Mouse (Mus musculus): ENCODE measurements around the gene Efnb2. TPM values are rescaled to one million over a fixed set of nuclear protein-coding genes. Genes with fewer than 3 reads are reported as not detected.

Gene Efnb2
- polyA plus RNA-seq (2014; fragmentation: Nextera tagmentation; extraction: Ambion mirVana), result 30.0 and 30.6 TPM in 2 replicates

DNA sequence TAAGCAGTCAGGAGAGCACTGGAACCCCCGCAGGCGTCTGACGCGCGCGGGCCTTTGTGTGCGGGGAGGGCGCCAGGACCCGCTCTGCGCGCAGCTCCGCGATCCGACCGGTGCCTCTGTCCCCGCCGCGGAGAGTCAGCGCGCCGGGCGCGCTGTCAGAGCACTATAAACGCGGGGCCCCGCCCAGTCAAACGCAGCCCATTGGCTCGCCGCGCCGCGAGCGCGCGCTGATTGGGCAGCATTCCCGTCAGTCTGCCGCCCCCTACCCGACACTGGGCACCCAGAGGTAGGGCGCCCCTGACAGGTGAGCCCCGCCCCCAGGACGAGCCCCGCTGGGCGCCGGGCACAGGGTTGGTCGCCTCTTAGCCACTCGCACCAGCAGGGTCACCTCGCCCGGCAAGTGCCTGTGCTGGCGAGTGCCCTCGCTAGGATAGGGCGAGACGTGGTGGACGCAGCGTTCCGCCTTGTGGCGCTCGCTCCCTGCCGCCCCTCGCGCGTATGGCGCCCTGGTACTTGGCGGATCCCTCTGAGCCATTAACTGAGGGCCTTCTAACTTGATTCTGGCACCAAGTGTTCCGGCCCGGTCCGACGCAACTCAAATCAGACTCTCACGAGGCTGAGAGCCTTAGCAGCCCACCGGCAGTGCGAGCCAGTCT, at the start of gene Efnb2:
Efnb2 (minus strand) TSS at position 140 of the 656 bp plus-strand sequence.
- Histone ChIP-seq H3K4me3 (ENCODE audit: low read depth, low read length) (peak within 1 kb of the TSS; percentile 87), H3K9me3 (ENCODE audit: control insufficient read depth, low read length) (no peaks in the 10 kb centered on the region), H3K27ac (replicated peaks; ENCODE audit: low read depth, low read length) (peak within 1 kb of the TSS; percentile 81), H3K9ac (ENCODE audit: low read depth, low read length) (peak within 1 kb of the TSS; percentile 92), H3K27me3 (replicated peaks; ENCODE audit: control insufficient read depth, insufficient read depth, low read length) (no peaks in the 10 kb centered on the region), H3K4me2 (ENCODE audit: low read depth, low read length) (peak within 1 kb of the TSS; percentile 69), H3K4me1 (ENCODE audit: control insufficient read depth, insufficient read depth, low read length) (peaks cover 4% of the 10 kb centered on the region; the same call in 1 of the 2 replicates), H3K36me3 (ENCODE audit: control insufficient read depth, insufficient read depth, low read length) (peaks cover 4% of the 10 kb centered on the region; the same call in 1 of the 2 replicates)
- ATAC-seq (ENCODE audit: low read depth) (peak; percentile 94), DNase-seq (ENCODE audit: low spot score) (peak; percentile 97)
- WGBS, result 0% methylated on average over 24 of the region's 70 CpGs

GRCm38 (mm10) chr8:8704813-8705212, 43.8 kb upstream of the Efnb2 start:
- Histone ChIP-seq H3K9ac (ENCODE audit: low read depth, low read length) (no peak overlapping the region), H3K9me3 (ENCODE audit: control insufficient read depth, low read length) (no peaks in the 10 kb centered on the region), H3K27ac (replicated peaks; ENCODE audit: low read depth, low read length) (no peak overlapping the region), H3K4me3 (ENCODE audit: low read depth, low read length) (no peak overlapping the region), H3K4me2 (ENCODE audit: low read depth, low read length) (no peak overlapping the region), H3K4me1 (ENCODE audit: control insufficient read depth, insufficient read depth, low read length) (no peaks in the 10 kb centered on the region), H3K27me3 (replicated peaks; ENCODE audit: control insufficient read depth, insufficient read depth, low read length) (no peaks in the 10 kb centered on the region), H3K36me3 (ENCODE audit: control insufficient read depth, insufficient read depth, low read length) (no peaks in the 10 kb centered on the region)
- 68% methylated on average over 9 of the region's 9 CpGs for WGBS
- ATAC-seq (ENCODE audit: low read depth) (no peak), DNase-seq (ENCODE audit: low spot score) (no peak)

DNA sequence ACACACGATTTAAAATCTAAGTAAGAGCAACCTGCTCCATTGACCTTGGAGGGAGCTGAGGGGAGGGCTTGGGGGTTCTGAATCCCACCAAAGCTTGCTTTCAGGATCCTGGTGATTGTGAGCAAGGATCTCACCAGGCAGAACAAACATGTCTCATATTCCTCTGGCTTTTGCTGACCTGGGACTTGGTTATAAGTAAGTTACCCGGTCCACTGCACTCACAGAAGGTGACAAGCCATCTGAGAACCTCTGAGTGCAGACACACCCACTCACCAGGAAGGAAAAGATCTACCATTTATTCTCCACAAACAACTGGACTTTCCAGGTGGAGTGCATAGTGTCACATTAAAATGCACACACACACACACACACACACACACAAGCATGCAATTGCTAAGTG, 42.6 kb upstream of the Efnb2 start:
- H3K9ac ChIP-seq (ENCODE audit: low read depth, low read length), result no peak overlapping the region
- ATAC-seq (ENCODE audit: low read depth) (peak; percentile 33; the same call in 1 of the 2 replicates), DNase-seq (ENCODE audit: low spot score) (no peak)
- WGBS, result 56% methylated on average over 2 of the region's 2 CpGs
- no peaks in the 10 kb centered on the region for H3K27me3 ChIP-seq (replicated peaks; ENCODE audit: control insufficient read depth, insufficient read depth, low read length)
- H3K27ac ChIP-seq (replicated peaks; ENCODE audit: low read depth, low read length), result no peak overlapping the region
- H3K9me3 ChIP-seq (ENCODE audit: control insufficient read depth, low read length), result no peaks in the 10 kb centered on the region
- no peaks in the 10 kb centered on the region for H3K36me3 ChIP-seq (ENCODE audit: control insufficient read depth, insufficient read depth, low read length)
- H3K4me1 ChIP-seq (ENCODE audit: control insufficient read depth, insufficient read depth, low read length), result no peaks in the 10 kb centered on the region
- no peak overlapping the region for H3K4me3 ChIP-seq (ENCODE audit: low read depth, low read length)
- no peak overlapping the region for H3K4me2 ChIP-seq (ENCODE audit: low read depth, low read length)

DNA sequence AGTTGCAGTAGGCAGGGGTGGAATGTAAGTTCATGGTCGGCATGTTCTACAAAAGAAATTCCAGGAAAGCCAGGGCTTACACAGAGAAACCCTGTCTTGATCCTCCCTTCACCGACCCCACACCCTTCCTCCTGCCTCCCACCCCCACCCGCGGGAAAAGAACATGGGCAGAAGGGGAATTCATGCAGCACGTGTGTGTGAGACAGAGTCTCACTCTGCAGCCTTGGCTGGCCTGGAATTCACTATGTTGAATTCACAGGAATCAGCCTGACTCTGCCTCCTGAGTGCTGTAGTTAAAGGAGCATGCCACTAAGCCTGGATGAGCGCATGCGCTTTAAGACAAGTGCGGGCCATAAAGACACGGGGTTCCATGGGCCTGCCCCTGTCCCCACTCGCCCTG, 39.8 kb upstream of the Efnb2 start:
- Histone ChIP-seq H3K9ac (ENCODE audit: low read depth, low read length) (no peak overlapping the region), H3K9me3 (ENCODE audit: control insufficient read depth, low read length) (no peaks in the 10 kb centered on the region), H3K27ac (replicated peaks; ENCODE audit: low read depth, low read length) (no peak overlapping the region), H3K27me3 (replicated peaks; ENCODE audit: control insufficient read depth, insufficient read depth, low read length) (no peaks in the 10 kb centered on the region), H3K4me2 (ENCODE audit: low read depth, low read length) (no peak overlapping the region), H3K36me3 (ENCODE audit: control insufficient read depth, insufficient read depth, low read length) (no peaks in the 10 kb centered on the region), H3K4me3 (ENCODE audit: low read depth, low read length) (no peak overlapping the region), H3K4me1 (ENCODE audit: control insufficient read depth, insufficient read depth, low read length) (no peaks in the 10 kb centered on the region)
- 91% methylated on average over 10 of the region's 10 CpGs for WGBS
- no peak for ATAC-seq (ENCODE audit: low read depth)
- no peak for DNase-seq (ENCODE audit: low spot score)

DNA sequence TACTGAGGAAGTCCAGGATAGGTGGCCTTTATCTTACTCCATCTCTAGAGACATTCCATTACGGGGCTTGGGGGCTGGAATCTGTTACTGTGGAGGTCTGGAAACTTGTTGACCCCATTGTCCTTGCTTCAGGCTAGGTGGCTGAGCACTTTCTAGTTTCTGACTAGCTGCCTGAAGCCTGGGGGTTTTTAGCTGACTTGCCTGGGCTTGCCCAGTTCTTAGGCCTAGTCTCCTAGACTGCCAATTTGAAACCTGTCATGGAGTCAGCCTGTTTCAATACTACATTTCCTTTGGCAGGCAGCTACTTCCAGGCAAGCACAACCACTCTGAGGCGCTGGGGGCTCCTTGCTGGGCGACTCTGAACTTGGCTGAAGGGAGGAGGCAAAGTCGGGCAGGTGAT, 39.2 kb upstream of the Efnb2 start:
- no peak overlapping the region for H3K4me2 ChIP-seq (ENCODE audit: low read depth, low read length)
- ATAC-seq (ENCODE audit: low read depth) (no peak), DNase-seq (ENCODE audit: low spot score) (no peak)
- H3K4me1 ChIP-seq (ENCODE audit: control insufficient read depth, insufficient read depth, low read length), result no peaks in the 10 kb centered on the region
- H3K27me3 ChIP-seq (replicated peaks; ENCODE audit: control insufficient read depth, insufficient read depth, low read length), result no peaks in the 10 kb centered on the region
- no peaks in the 10 kb centered on the region for H3K9me3 ChIP-seq (ENCODE audit: control insufficient read depth, low read length)
- no peak overlapping the region for H3K4me3 ChIP-seq (ENCODE audit: low read depth, low read length)
- H3K27ac ChIP-seq (replicated peaks; ENCODE audit: low read depth, low read length), result no peak overlapping the region
- no peak overlapping the region for H3K9ac ChIP-seq (ENCODE audit: low read depth, low read length)
- no peaks in the 10 kb centered on the region for H3K36me3 ChIP-seq (ENCODE audit: control insufficient read depth, insufficient read depth, low read length)
- 76% methylated on average over 4 of the region's 4 CpGs for WGBS

GRCm38 (mm10) chr8:8690146-8691092, 29.4 kb upstream of the Efnb2 start, which contains the start of gene Arglu1:
Arglu1 (minus strand) TSS chr8:8690521.
- Histone ChIP-seq H3K9ac (ENCODE audit: low read depth, low read length) (peak within 1 kb of the TSS; percentile 100), H3K36me3 (ENCODE audit: control insufficient read depth, insufficient read depth, low read length) (no peaks in the 10 kb centered on the region), H3K27ac (replicated peaks; ENCODE audit: low read depth, low read length) (peak within 1 kb of the TSS; percentile 99), H3K27me3 (replicated peaks; ENCODE audit: control insufficient read depth, insufficient read depth, low read length) (no peaks in the 10 kb centered on the region), H3K4me1 (ENCODE audit: control insufficient read depth, insufficient read depth, low read length) (peaks cover 21% of the 10 kb centered on the region), H3K4me2 (ENCODE audit: low read depth, low read length) (peak within 1 kb of the TSS; percentile 74), H3K9me3 (ENCODE audit: control insufficient read depth, low read length) (no peaks in the 10 kb centered on the region), H3K4me3 (ENCODE audit: low read depth, low read length) (peak within 1 kb of the TSS; percentile 90)
- DNase-seq (ENCODE audit: low spot score) (peak; percentile 96), ATAC-seq (ENCODE audit: low read depth) (peak; percentile 96)
- WGBS, result 0% methylated on average over 29 of the region's 81 CpGs

DNA sequence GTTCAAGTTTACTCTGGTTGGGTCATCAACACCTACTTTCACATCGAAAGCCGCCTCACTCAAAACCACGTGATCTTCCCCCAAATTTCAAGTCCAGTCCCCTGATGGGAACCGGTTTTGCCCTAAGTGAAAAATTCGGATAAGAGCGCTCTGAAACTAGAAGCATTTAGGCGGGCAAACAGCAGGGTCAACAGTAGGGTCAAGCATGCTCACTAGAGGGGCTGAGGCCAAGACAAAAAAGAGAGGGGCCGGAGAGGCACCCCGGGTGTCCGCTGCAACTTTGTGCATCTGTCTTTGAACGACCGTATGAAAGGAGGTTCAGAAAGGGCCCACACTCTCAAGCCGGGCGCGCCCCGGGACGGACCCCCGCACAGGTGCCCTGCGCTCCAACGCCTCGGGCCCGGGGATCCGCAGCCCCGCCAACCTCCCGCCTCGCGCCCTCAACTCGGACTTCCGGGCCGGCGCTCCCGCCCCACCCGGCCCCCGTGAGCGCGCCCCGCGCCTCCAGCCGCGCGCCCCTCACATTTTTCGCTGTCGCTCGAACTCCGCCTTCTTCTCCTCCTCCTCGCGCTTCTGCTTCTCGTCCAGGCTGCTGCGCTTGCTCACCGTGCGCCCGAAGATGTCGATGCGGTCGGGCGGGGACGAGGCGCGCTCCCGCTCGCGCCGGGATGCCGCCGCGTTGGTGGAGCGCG, 28.6 kb upstream of the Efnb2 start:
- H3K27ac ChIP-seq (replicated peaks; ENCODE audit: low read depth, low read length), result peak overlapping the region; percentile 99
- 1% methylated on average over 20 of the region's 68 CpGs for WGBS
- ATAC-seq (ENCODE audit: low read depth), result peak; percentile 77

DNA sequence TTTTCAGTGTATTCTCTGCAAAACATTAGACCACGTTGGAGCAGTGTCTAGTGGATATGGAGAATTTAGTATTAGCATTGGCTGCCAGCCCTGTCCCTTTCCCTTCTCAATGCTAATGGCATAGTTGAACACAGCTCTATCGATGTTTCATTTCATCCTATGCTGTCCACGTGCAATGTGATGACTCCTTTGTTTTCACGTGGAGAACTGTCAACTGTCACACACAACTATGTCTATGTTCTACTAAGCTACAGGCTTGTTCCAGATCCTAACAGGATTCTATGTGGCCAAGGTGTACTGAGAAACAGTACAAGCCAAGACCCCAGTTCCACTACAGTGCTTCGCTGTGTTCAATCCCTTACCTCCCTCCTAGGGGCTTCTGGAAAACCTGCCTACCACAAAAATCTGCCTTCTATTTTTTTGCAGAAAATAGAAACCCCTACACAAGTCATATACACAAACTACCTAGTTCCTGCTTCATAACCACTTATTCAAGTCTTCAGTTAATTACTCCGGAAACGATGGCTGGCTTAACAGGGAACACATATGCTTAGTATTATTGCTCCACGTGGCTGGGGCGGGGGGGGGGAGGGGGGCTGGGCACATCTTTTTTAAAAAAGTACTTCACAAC, 27.9 kb upstream of the Efnb2 start:
- Histone ChIP-seq H3K4me1 (ENCODE audit: control insufficient read depth, insufficient read depth, low read length) (peaks cover 21% of the 10 kb centered on the region), H3K9ac (ENCODE audit: low read depth, low read length) (peak overlapping the region; percentile 100), H3K9me3 (ENCODE audit: control insufficient read depth, low read length) (no peaks in the 10 kb centered on the region), H3K36me3 (ENCODE audit: control insufficient read depth, insufficient read depth, low read length) (no peaks in the 10 kb centered on the region), H3K4me2 (ENCODE audit: low read depth, low read length) (peak overlapping the region; percentile 74), H3K27ac (replicated peaks; ENCODE audit: low read depth, low read length) (no peak overlapping the region), H3K27me3 (replicated peaks; ENCODE audit: control insufficient read depth, insufficient read depth, low read length) (no peaks in the 10 kb centered on the region), H3K4me3 (ENCODE audit: low read depth, low read length) (peak overlapping the region; percentile 90)
- 7% methylated on average over 9 of the region's 9 CpGs for WGBS
- DNase-seq (ENCODE audit: low spot score) (peak; percentile 16), ATAC-seq (ENCODE audit: low read depth) (no peak)

More for the DNA sequence above, 28.6 kb upstream of the Efnb2 start:
- Histone ChIP-seq H3K4me1 (ENCODE audit: control insufficient read depth, insufficient read depth, low read length) (peaks cover 21% of the 10 kb centered on the region), H3K36me3 (ENCODE audit: control insufficient read depth, insufficient read depth, low read length) (no peaks in the 10 kb centered on the region), H3K4me2 (ENCODE audit: low read depth, low read length) (peak overlapping the region; percentile 74), H3K4me3 (ENCODE audit: low read depth, low read length) (peak overlapping the region; percentile 90), H3K27me3 (replicated peaks; ENCODE audit: control insufficient read depth, insufficient read depth, low read length) (no peaks in the 10 kb centered on the region), H3K9ac (ENCODE audit: low read depth, low read length) (peak overlapping the region; percentile 100), H3K9me3 (ENCODE audit: control insufficient read depth, low read length) (no peaks in the 10 kb centered on the region)
- DNase-seq (ENCODE audit: low spot score), result peak; percentile 86
